Mouse (Mus musculus) stomach, embryonic 15.5 days (tissue): Measurements from ENCODE around the gene Olfr124. TPM values are rescaled to one million over a fixed set of nuclear protein-coding genes. Genes with fewer than 3 reads are reported as not detected.

Experiments used
- ATAC-seq: fragments of 200-750 bp; cut with Nextera tagmentation; 2 replicates; pipeline ENCODE4 v1.8.0; 2017; ENCODE audit warnings: low read depth, moderate number of reproducible peaks, moderate TSS enrichment; ENCODE audit not compliant: insufficient read depth, low FRiP score
- H3K27ac ChIP-seq: fragments of 300-500 bp; sonication (generic); 2 replicates; pipeline ENCODE4 v1.5.1; 2015; ENCODE audit warnings: mild to moderate bottlenecking, inconsistent platforms
- H3K27me3 ChIP-seq: fragments of 300-500 bp; sonication (generic); replicated peaks from 2 replicates; pipeline ENCODE4 v1.6.1; 2015; ENCODE audit warnings: inconsistent platforms
- H3K36me3 ChIP-seq: fragments of 300-500 bp; sonication (generic); 2 replicates; pipeline ENCODE4 v1.6.1; 2015; ENCODE audit warnings: inconsistent platforms
- H3K4me1 ChIP-seq: fragments of 300-500 bp; sonication (generic); 2 replicates; pipeline ENCODE4 v1.6.1; 2015; ENCODE audit warnings: inconsistent platforms
- H3K4me2 ChIP-seq: fragments of 300-500 bp; sonication (generic); 2 replicates; pipeline ENCODE4 v1.6.1; 2015; ENCODE audit warnings: mild to moderate bottlenecking, inconsistent platforms
- H3K4me3 ChIP-seq: fragments of 300-500 bp; sonication (generic); replicated peaks from 2 replicates; pipeline ENCODE4 v1.5.1; 2015; ENCODE audit warnings: inconsistent platforms
- H3K9ac ChIP-seq: fragments of 300-500 bp; sonication (generic); 2 replicates; pipeline ENCODE4 v1.6.1; 2015; ENCODE audit warnings: inconsistent platforms
- H3K9me3 ChIP-seq: fragments of 300-500 bp; sonication (generic); 2 replicates; pipeline ENCODE4 v1.6.1; 2016; ENCODE audit warnings: inconsistent platforms
- WGBS: fragments of 180-500 bp; shearing (Covaris S2); methylation state at CpG from one replicate; pipeline ENCODE4 v1.1.7; 2015; 5-methylcytosine and 5-hydroxymethylcytosine counted together
- polyA plus RNA-seq: library from polyadenylated mRNA; unstranded; fragments of >200 nt; fragmentation: Nextera tagmentation; extraction: Ambion mirVana; gene quantifications from 2 replicates; pipeline ENCODE4 v1.2.1, GENCODE M21; 2015

Gene Olfr124
- polyA plus RNA-seq: not detected in 2 replicates

- 86% methylated on average over 3 of the region's 3 CpGs for WGBS
- Histone ChIP-seq H3K36me3 (no peaks in the 10 kb centered on the region), H3K4me2 (no peak within 1 kb of the TSS), H3K4me1 (no peaks in the 10 kb centered on the region), H3K27me3 (no peaks in the 10 kb centered on the region), H3K4me3 (no peak within 1 kb of the TSS), H3K27ac (no peak within 1 kb of the TSS), H3K9ac (no peak within 1 kb of the TSS), H3K9me3 (no peaks in the 10 kb centered on the region)
- ATAC-seq: no peak
Measured at GRCm38 (mm10) chr17:37799588-37799987, at the start of gene Olfr124. Olfr124 (plus strand) TSS chr17:37799888.

DNA sequence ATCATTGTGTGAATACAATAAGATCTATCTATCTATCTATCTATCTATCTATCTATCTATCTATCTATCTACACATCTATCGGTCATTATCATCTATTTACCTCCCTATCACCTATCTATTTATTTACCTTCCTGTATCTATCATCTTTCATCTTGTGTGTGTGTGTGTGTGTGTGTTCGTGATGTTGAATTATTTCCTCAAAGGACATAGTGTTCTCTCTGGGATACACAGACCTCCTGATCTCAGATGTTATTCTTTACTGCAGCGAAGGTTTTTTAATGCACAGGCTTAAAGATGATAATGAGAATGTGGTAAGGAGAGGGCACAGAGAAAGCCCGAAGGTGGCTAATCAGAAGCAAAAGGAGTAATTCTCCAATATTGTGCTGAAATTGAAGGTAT lies 31.4 kb upstream of the Olfr124 start, which contains the start of gene Olfr122:
TSS of gene Olfr122 (plus strand) at position 301 of the 400 bp plus-strand sequence.
- H3K27ac ChIP-seq: no peak within 1 kb of the TSS

GRCm38 (mm10) chr17:37793229-37793628 lies 6.5 kb upstream of the Olfr124 start, which contains the start of gene Olfr123:
Olfr123 (plus strand) TSS chr17:37793529.
- 93% methylated on average over 2 of the region's 2 CpGs for WGBS
- Histone ChIP-seq H3K9me3 (no peaks in the 10 kb centered on the region), H3K9ac (no peak within 1 kb of the TSS), H3K4me2 (no peak within 1 kb of the TSS), H3K27me3 (no peaks in the 10 kb centered on the region), H3K4me1 (no peaks in the 10 kb centered on the region), H3K36me3 (no peaks in the 10 kb centered on the region), H3K27ac (no peak within 1 kb of the TSS), H3K4me3 (no peak within 1 kb of the TSS)
- ATAC-seq: no peak

More for the DNA sequence above, 31.4 kb upstream of the Olfr124 start, which contains the start of gene Olfr122:
- Histone ChIP-seq H3K27me3 (no peaks in the 10 kb centered on the region), H3K4me3 (no peak within 1 kb of the TSS), H3K36me3 (no peaks in the 10 kb centered on the region), H3K9me3 (no peaks in the 10 kb centered on the region), H3K9ac (no peak within 1 kb of the TSS), H3K4me2 (no peak within 1 kb of the TSS), H3K4me1 (no peaks in the 10 kb centered on the region)
- WGBS: 81% methylated on average over 4 of the region's 4 CpGs
- ATAC-seq: no peak

DNA sequence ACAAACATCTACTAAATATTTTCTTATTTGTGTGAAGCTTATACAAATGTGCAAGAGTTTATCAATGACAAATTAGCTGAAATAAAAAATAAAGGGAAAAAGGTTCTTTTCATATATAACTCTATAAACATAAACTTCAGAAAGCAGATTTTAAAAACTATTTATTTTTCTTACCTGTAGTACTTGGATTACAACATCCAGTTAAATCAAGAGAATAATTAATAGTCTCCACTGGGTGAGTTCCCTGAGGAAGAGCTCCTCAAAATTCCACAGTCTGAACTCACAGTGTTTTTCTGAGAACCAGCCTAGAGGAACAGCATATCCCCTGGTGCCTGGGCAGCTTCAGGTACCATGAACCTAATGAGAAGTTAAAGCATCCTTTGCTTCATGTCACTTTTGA lies 33.0 kb downstream of the Olfr124 start, which contains the start of gene Olfr125:
TSS of gene Olfr125 (plus strand) at position 301 of the 400 bp plus-strand sequence.
- Histone ChIP-seq H3K4me3 (no peak within 1 kb of the TSS), H3K27ac (no peak within 1 kb of the TSS)

GRCm38 (mm10) chr17:37847183-37847582 lies 47.5 kb downstream of the Olfr124 start, which contains the start of gene Olfr126:
Olfr126 (plus strand) TSS chr17:37847483.
- H3K9ac ChIP-seq: no peak within 1 kb of the TSS
- H3K27me3 ChIP-seq: no peaks in the 10 kb centered on the region
- H3K4me1 ChIP-seq: no peaks in the 10 kb centered on the region
- no peaks in the 10 kb centered on the region for H3K9me3 ChIP-seq
- ATAC-seq: no peak
- H3K36me3 ChIP-seq: no peaks in the 10 kb centered on the region
- H3K4me2 ChIP-seq: no peak within 1 kb of the TSS
- H3K27ac ChIP-seq: no peak within 1 kb of the TSS
- no peak within 1 kb of the TSS for H3K4me3 ChIP-seq

More for the DNA sequence above, 33.0 kb downstream of the Olfr124 start, which contains the start of gene Olfr125:
- H3K27me3 ChIP-seq: no peaks in the 10 kb centered on the region
- no peaks in the 10 kb centered on the region for H3K4me1 ChIP-seq
- H3K9me3 ChIP-seq: no peaks in the 10 kb centered on the region
- H3K4me2 ChIP-seq: no peak within 1 kb of the TSS
- H3K36me3 ChIP-seq: no peaks in the 10 kb centered on the region
- H3K9ac ChIP-seq: no peak within 1 kb of the TSS
- no peak for ATAC-seq

Other genes starting within 250 kb of the Olfr124 start
- not detected in 2 replicates for gene Olfr112, start 230.4 kb upstream of the Olfr124 start, polyA plus RNA-seq
- gene Olfr113, start 222.2 kb upstream of the Olfr124 start, polyA plus RNA-seq: not detected in 2 replicates
- gene Olfr114, start 207.1 kb upstream of the Olfr124 start, polyA plus RNA-seq: not detected in 2 replicates
- not detected in 2 replicates for gene Olfr115, start 172.8 kb upstream of the Olfr124 start, polyA plus RNA-seq
- gene Olfr116, start 172.7 kb upstream of the Olfr124 start, polyA plus RNA-seq: not detected in 2 replicates
- gene Olfr117, start 136.1 kb upstream of the Olfr124 start, polyA plus RNA-seq: not detected in 2 replicates
- gene Olfr118, start 132.9 kb upstream of the Olfr124 start, polyA plus RNA-seq: not detected in 2 replicates
- gene Olfr119, start 103.3 kb upstream of the Olfr124 start, polyA plus RNA-seq: not detected in 2 replicates
- gene Olfr120, start 78.1 kb upstream of the Olfr124 start, polyA plus RNA-seq: not detected in 2 replicates
- not detected in 2 replicates for gene Olfr121, start 51.0 kb upstream of the Olfr124 start, polyA plus RNA-seq
- not detected in 2 replicates for gene Olfr122, start 31.3 kb upstream of the Olfr124 start, polyA plus RNA-seq
- not detected in 2 replicates for gene Olfr123, start 6.4 kb upstream of the Olfr124 start, polyA plus RNA-seq
- gene Olfr125, start 33.1 kb downstream of the Olfr124 start, polyA plus RNA-seq: not detected in 2 replicates
- gene Olfr126, start 47.6 kb downstream of the Olfr124 start, polyA plus RNA-seq: not detected in 2 replicates
- not detected in 2 replicates for gene Olfr127, start 100.5 kb downstream of the Olfr124 start, polyA plus RNA-seq
- not detected in 2 replicates for gene Olfr128, start 120.7 kb downstream of the Olfr124 start, polyA plus RNA-seq
- not detected in 2 replicates for gene Olfr761, start 153.2 kb downstream of the Olfr124 start, polyA plus RNA-seq